In genomic region chr4:154328836-154329235, GRCm38 (mm10) we compare ENCODE assay signal across 8 mouse cellular contexts. TPM values are rescaled to one million over a fixed set of nuclear protein-coding genes. Genes with fewer than 3 reads are reported as not detected.
DNase-seq lines count a peak whose midpoint lies in the region; ATAC-seq and TF ChIP-seq lines count a peak whose summit lies in the region.

No protein-coding gene starts in this region.

- peak; percentile 73 for ATAC-seq in megakaryocyte, adult 5-6 weeks (ENCODE audit: poor library complexity, severe bottlenecking)

- peak; percentile 97 for TF ChIP-seq CTCF in left cerebral cortex, adult 2 months (IDR thresholded peaks at IDR 0.05)

- intact Hi-C loops in left cerebral cortex, adult 2 months (cut with DNase I): loop anchor here (1.0 to 5.0 kb wide), 4 partner anchors 118 to 496 kb away; no protein-coding TSS in a partner anchor

- no peak overlapping the region for H3K27ac ChIP-seq in left cerebral cortex, adult 2 months

- peak; percentile 60 for DNase-seq in ovary, postnatal 14 days (ENCODE audit: low spot score)
- no peak for DNase-seq in ovary, postnatal 10 days (ENCODE audit: low spot score)
- DNase-seq in cerebellum, postnatal 25 days: peak; percentile 77 to 79
- peak; percentile 75 to 79 for DNase-seq in frontal cortex, postnatal 25 days (ENCODE audit: low spot score in 2 of 2)
- DNase-seq in induced T-regulatory cell, adult 2 months (ENCODE audit: low read depth): peak; percentile 70
- DNase-seq in left cerebral cortex, adult 2 months (ENCODE audit: extremely low spot score in 1 of 2, low spot score in 2 of 2): peak; percentile 71 to 78
- DNase-seq in skeletal muscle tissue, adult 2 months (ENCODE audit: low read depth, low spot score): peak; percentile 28

- H3K4me3 ChIP-seq in left cerebral cortex, adult 2 months: no peak overlapping the region

RNA-seq across cellular contexts. Expression of gene B230104I21Rik, which starts 7.1 kb away (rescaled TPM):
- not detected for total RNA-seq in left cerebral cortex, adult 2 months (2021)
- total RNA-seq in megakaryocyte, adult 5-6 weeks (2015): not detected in 2 replicates
- total RNA-seq in megakaryocyte, adult 5-6 weeks (2017): not detected in 2 replicates

RNA-seq across cellular contexts. Expression of gene Arhgef16, which starts 27.4 kb away (rescaled TPM):
- total RNA-seq in left cerebral cortex, adult 2 months (2021): under 1 TPM; 0.34 to 0.63 TPM
- not detected in 2 replicates for total RNA-seq in megakaryocyte, adult 5-6 weeks (2015)
- not detected in 2 replicates for total RNA-seq in megakaryocyte, adult 5-6 weeks (2017)
